Mouse (Mus musculus) megakaryocyte progenitor cell, adult 5-6 weeks (primary cell): Measurements from ENCODE around the gene Rrp36. TPM values are rescaled to one million over a fixed set of nuclear protein-coding genes. Genes with fewer than 3 reads are reported as not detected.

Experiments
- ATAC-seq: replicated peaks from 2 replicates; pipeline ENCODE4 v1.8.0; 2016; ENCODE audit warnings: mild to moderate bottlenecking, moderate TSS enrichment, inconsistent platforms; ENCODE audit not compliant: poor library complexity
- total RNA-seq, 2 experiments: library from RNA; stranded (forward) in 1 of 2; stranded (reverse) in 1 of 2; fragments of 157-497, 149-512 nt in 1 of 2; fragments of 200-1000 nt in 1 of 2; gene quantifications; 2 replicates each; pipeline versions ENCODE4 v1.2.3 to v1.2.4; 2015 to 2017

Gene Rrp36
- total RNA-seq, 2 experiments from 2014 or later = 12.4 to 89.7 TPM

DNA sequence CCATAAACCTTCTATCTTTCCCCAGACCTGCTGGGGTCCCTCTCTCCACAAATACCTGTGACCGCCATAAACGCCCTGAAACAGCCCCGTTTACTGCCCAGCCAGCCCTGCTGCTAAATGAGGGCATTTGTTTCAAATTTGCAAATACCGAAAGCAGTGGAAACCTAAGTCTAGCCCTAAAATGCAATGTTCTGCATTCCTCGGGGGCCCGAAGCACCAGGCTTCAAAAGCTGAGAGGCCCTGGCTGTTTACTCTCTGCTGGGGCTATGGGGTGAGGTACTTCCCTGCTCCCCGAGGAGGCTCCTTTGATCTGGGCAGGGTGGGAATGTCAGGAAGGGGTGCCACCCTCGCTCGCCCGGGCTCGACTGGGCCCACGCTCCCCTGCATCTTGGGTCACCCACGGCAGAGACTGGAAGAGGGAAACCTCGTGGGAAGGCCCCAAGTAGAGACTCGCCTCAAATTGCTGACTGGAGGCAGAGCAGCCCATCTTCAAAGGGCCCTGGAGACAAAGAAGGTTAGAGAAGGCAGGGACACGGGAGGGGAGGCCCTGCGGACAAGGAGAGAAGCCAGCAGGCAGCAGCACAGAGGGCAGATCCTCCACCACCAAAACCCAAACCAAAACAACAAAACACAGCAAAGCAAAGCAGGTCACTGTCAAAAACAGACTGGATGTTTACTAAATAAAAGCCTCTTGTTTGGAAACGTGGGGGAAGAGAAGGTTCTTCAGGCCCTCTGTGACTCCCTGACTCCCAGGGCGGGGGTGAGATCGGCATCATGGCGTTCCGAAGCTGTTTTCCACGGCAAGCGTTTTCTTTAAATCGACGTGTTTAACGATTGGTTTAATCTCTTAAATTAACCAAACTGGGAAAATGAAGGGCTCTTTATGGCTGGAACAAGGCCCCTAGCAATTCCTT, 55.1 kb downstream of the Rrp36 start:
- no peak for ATAC-seq

DNA sequence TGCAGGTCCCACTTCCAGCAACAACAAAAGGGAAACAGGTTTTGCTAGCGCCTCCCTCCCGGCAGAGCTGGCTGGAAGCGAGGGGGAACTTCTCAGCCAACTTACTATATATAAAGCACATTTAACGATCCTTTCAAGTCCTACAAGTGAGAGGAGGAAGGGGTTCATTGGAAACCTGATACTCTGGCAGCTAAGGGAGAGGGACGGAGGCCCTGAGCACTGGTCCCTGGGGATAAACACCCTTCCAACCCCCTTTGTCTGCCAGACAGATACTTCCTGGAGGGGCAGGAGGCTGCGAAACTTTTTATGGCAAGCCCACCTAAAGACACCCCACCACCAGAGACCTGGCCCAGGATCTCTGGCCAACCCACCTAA, 55.8 kb downstream of the Rrp36 start:
- ATAC-seq = no peak

DNA sequence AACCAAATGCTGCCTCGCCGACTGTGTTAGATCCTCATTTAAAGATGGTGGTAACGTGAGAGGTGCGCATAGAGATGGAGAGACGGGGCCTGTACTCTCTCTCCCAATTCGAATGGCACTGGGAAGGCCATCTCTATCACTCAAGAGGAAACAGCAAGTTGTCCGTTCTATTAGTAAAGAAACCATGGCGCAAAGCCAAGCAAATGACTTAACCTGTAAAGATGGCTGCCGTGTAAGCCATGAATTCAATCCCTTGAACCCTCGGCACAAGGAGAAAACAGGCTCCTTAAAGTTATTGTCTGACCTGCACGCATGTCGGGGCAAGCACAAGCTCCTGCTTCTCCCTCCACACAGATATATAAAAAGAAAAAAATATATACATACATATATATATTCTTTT, 56.4 kb downstream of the Rrp36 start:
- ATAC-seq = no peak

Other genes with a start within 250 kb of the Rrp36 start
- gene Crip3, start 245.4 kb downstream of the Rrp36 start, total RNA-seq (2015) = not detected in 2 replicates
- gene Crip3, start 245.4 kb downstream of the Rrp36 start, total RNA-seq (2017) = not detected in 2 replicates
- not detected in 2 replicates for gene Slc22a7, start 235.9 kb downstream of the Rrp36 start, total RNA-seq (2015)
- gene Slc22a7, start 235.9 kb downstream of the Rrp36 start, total RNA-seq (2017) = not detected in 2 replicates
- gene Ttbk1, start 186.7 kb downstream of the Rrp36 start, total RNA-seq (2015) = 0.02 TPM in 1 of 2 replicates, not detected in the other
- 0.14 TPM in 1 of 2 replicates, not detected in the other for gene Ttbk1, start 186.7 kb downstream of the Rrp36 start, total RNA-seq (2017)
- 41.5 and 45.7 TPM in 2 replicates for gene Dnph1, start 177.6 kb downstream of the Rrp36 start, total RNA-seq (2015)
- gene Dnph1, start 177.6 kb downstream of the Rrp36 start, total RNA-seq (2017) = 20.2 and 26.3 TPM in 2 replicates
- 9.2 and 12.4 TPM in 2 replicates for gene Cul9, start 128.0 kb downstream of the Rrp36 start, total RNA-seq (2015)
- 12.4 and 12.5 TPM in 2 replicates for gene Cul9, start 128.0 kb downstream of the Rrp36 start, total RNA-seq (2017)
- 36.5 and 43.5 TPM in 2 replicates for gene Srf, start 118.2 kb downstream of the Rrp36 start, total RNA-seq (2015)
- gene Srf, start 118.2 kb downstream of the Rrp36 start, total RNA-seq (2017) = 40.0 and 47.5 TPM in 2 replicates
- gene Ptk7, start 44.8 kb downstream of the Rrp36 start, total RNA-seq (2015) = 1.4 and 2.0 TPM in 2 replicates
- 3.0 and 3.6 TPM in 2 replicates for gene Ptk7, start 44.8 kb downstream of the Rrp36 start, total RNA-seq (2017)
- gene Klc4, start 28.3 kb downstream of the Rrp36 start, total RNA-seq (2015) = 1.9 and 2.9 TPM in 2 replicates
- gene Klc4, start 28.3 kb downstream of the Rrp36 start, total RNA-seq (2017) = 7.5 and 9.5 TPM in 2 replicates
- 80.1 and 101 TPM in 2 replicates for gene Mrpl2, start 28.1 kb downstream of the Rrp36 start, total RNA-seq (2015)
- gene Mrpl2, start 28.1 kb downstream of the Rrp36 start, total RNA-seq (2017) = 75.5 and 84.7 TPM in 2 replicates
- gene Cul7, start 24.0 kb downstream of the Rrp36 start, total RNA-seq (2015) = 7.3 and 7.6 TPM in 2 replicates
- gene Cul7, start 24.0 kb downstream of the Rrp36 start, total RNA-seq (2017) = 9.1 and 14.3 TPM in 2 replicates
- 47.6 and 53.5 TPM in 2 replicates for gene Mea1, start 4.4 kb upstream of the Rrp36 start, total RNA-seq (2015)
- 74.9 and 77.6 TPM in 2 replicates for gene Mea1, start 4.4 kb upstream of the Rrp36 start, total RNA-seq (2017)
- gene Klhdc3, start 6.6 kb upstream of the Rrp36 start, total RNA-seq (2015) = 36.4 and 40.8 TPM in 2 replicates
- gene Klhdc3, start 6.6 kb upstream of the Rrp36 start, total RNA-seq (2017) = 26.3 and 27.8 TPM in 2 replicates
- 25.6 and 26.9 TPM in 2 replicates for gene Ppp2r5d, start 30.8 kb upstream of the Rrp36 start, total RNA-seq (2015)
- gene Ppp2r5d, start 30.8 kb upstream of the Rrp36 start, total RNA-seq (2017) = 44.1 and 46.1 TPM in 2 replicates
- gene Pex6, start 37.1 kb upstream of the Rrp36 start, total RNA-seq (2015) = 7.8 and 10.2 TPM in 2 replicates
- 11.3 TPM in 2 replicates for gene Pex6, start 37.1 kb upstream of the Rrp36 start, total RNA-seq (2017)
- not detected in 2 replicates for gene Gnmt, start 54.8 kb upstream of the Rrp36 start, total RNA-seq (2015)
- gene Gnmt, start 54.8 kb upstream of the Rrp36 start, total RNA-seq (2017) = not detected in 2 replicates
- 30.6 and 34.3 TPM in 2 replicates for gene Cnpy3, start 77.9 kb upstream of the Rrp36 start, total RNA-seq (2015)
- 101 and 102 TPM in 2 replicates for gene Cnpy3, start 77.9 kb upstream of the Rrp36 start, total RNA-seq (2017)
- 0.72 and 0.73 TPM in 2 replicates for gene Ptcra, start 89.4 kb upstream of the Rrp36 start, total RNA-seq (2015)
- not detected in 2 replicates for gene Ptcra, start 89.4 kb upstream of the Rrp36 start, total RNA-seq (2017)
- gene 2310039H08Rik, start 98.3 kb upstream of the Rrp36 start, total RNA-seq (2015) = 27.3 and 28.5 TPM in 2 replicates
- gene 2310039H08Rik, start 98.3 kb upstream of the Rrp36 start, total RNA-seq (2017) = 10.0 and 16.5 TPM in 2 replicates
- gene Rpl7l1, start 108.3 kb upstream of the Rrp36 start, total RNA-seq (2015) = 113 and 123 TPM in 2 replicates
- gene Rpl7l1, start 108.3 kb upstream of the Rrp36 start, total RNA-seq (2017) = 142 and 179 TPM in 2 replicates
- gene Bicral, start 184.1 kb upstream of the Rrp36 start, total RNA-seq (2015) = 20.9 and 26.1 TPM in 2 replicates
- 16.2 and 20.3 TPM in 2 replicates for gene Bicral, start 184.1 kb upstream of the Rrp36 start, total RNA-seq (2017)
- gene Tbcc, start 216.3 kb upstream of the Rrp36 start, total RNA-seq (2015) = 11.3 and 12.5 TPM in 2 replicates
- gene Tbcc, start 216.3 kb upstream of the Rrp36 start, total RNA-seq (2017) = 12.5 and 12.8 TPM in 2 replicates
- gene Prph2, start 236.1 kb upstream of the Rrp36 start, total RNA-seq (2015) = not detected in 2 replicates
- not detected in 2 replicates for gene Prph2, start 236.1 kb upstream of the Rrp36 start, total RNA-seq (2017)